Mouse (Mus musculus) heart, postnatal 0 days (tissue): ENCODE results near the gene Kif7.

Experiments used
- CTCF ChIP-seq: IDR thresholded peaks from 2 replicates; pipeline ENCODE4 v1.5.1; 2016; ENCODE audit warnings: antibody characterized with exemption, control low read depth, low read depth
- EP300 ChIP-seq: IDR thresholded peaks from 2 replicates; pipeline ENCODE4 v1.6.1; 2016; ENCODE audit warnings: antibody characterized with exemption, low read depth

DNA sequence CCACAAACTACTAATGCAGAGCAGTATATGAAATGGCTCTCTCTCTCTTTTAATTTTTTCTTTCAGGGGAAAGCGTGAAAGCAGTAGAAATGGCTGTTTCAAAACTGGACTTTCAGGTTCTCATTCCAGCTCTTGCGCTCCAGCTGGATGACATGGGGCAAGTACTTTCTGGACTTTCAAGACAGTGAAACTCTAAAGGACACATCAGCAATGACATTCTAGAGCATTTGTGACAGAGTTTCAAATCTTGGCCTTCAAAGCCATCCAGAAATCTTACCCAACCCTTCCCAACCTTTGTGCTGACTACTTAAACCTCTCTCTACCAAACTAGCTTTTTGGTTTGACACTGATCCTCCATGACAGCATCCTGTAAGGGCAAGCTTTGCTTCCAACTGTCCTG lies 23.4 kb upstream of the Kif7 start:
- TF ChIP-seq CTCF (no peak), EP300 (no peak)
